Mouse (Mus musculus) ovary, adult 18-20 months (tissue): Measurements from ENCODE around the gene Ube2h.

Source experiments
- DNase-seq: peaks from one replicate; pipeline ENCODE4 v3.0.0; 2022; ENCODE audit warnings: low spot score, mixed read lengths

Gene Ube2h

GRCm38 (mm10) chr6:30195656-30196055 is 108.7 kb downstream of the Ube2h start:
- no peak for DNase-seq

GRCm38 (mm10) chr6:30183624-30184023 is 120.7 kb downstream of the Ube2h start:
- no peak for DNase-seq

GRCm38 (mm10) chr6:30182038-30182437 is 122.3 kb downstream of the Ube2h start:
- DNase-seq = no peak

GRCm38 (mm10) chr6:30180321-30180720 is 124.0 kb downstream of the Ube2h start:
- no peak for DNase-seq

GRCm38 (mm10) chr6:30179046-30179445 is 125.3 kb downstream of the Ube2h start:
- DNase-seq = no peak

- no peak for DNase-seq
Measured at GRCm38 (mm10) chr6:30178023-30178639, 126.2 kb downstream of the Ube2h start.

GRCm38 (mm10) chr6:30177305-30177704 is 127.0 kb downstream of the Ube2h start:
- no peak for DNase-seq

GRCm38 (mm10) chr6:30176496-30176895 is 127.8 kb downstream of the Ube2h start:
- no peak for DNase-seq

GRCm38 (mm10) chr6:30175918-30176421 is 128.4 kb downstream of the Ube2h start:
- no peak for DNase-seq

- no peak for DNase-seq
Measured at GRCm38 (mm10) chr6:30175225-30175917, 129.0 kb downstream of the Ube2h start.

GRCm38 (mm10) chr6:30174461-30175224 is 129.7 kb downstream of the Ube2h start:
- DNase-seq = no peak

- DNase-seq = no peak
Measured at GRCm38 (mm10) chr6:30173551-30174460, 130.5 kb downstream of the Ube2h start.

GRCm38 (mm10) chr6:30172820-30173550 is 131.4 kb downstream of the Ube2h start:
- DNase-seq = no peak

GRCm38 (mm10) chr6:30172441-30172819 is 131.9 kb downstream of the Ube2h start:
- no peak for DNase-seq

GRCm38 (mm10) chr6:30171967-30172366 is 132.4 kb downstream of the Ube2h start:
- no peak for DNase-seq

- DNase-seq = no peak
Measured at GRCm38 (mm10) chr6:30171226-30171625, 133.1 kb downstream of the Ube2h start.

GRCm38 (mm10) chr6:30169148-30169547 is 135.2 kb downstream of the Ube2h start:
- DNase-seq = no peak

GRCm38 (mm10) chr6:30168275-30168674 is 136.1 kb downstream of the Ube2h start:
- DNase-seq = no peak

- DNase-seq = no peak
Measured at GRCm38 (mm10) chr6:30167192-30167591, 137.1 kb downstream of the Ube2h start.

- no peak for DNase-seq
Measured at GRCm38 (mm10) chr6:30166349-30166748, 138.0 kb downstream of the Ube2h start.

- no peak for DNase-seq
Measured at GRCm38 (mm10) chr6:30162091-30162490, 142.2 kb downstream of the Ube2h start.
